Mouse (Mus musculus) left cerebral cortex, adult 2 months (tissue): ENCODE data around the gene Cog6. TPM values are rescaled to one million over a fixed set of nuclear protein-coding genes. Genes with fewer than 3 reads are reported as not detected.
A peak's percentile ranks its signal among the peaks of the same experiment; 100 is the strongest.

ENCODE experiments used
- DNase-seq, 2 experiments: peaks; one replicate each; pipeline ENCODE4 v3.0.0; 2021 to 2022; ENCODE audit warnings: low spot score in 2 of 2, mixed read lengths in 1 of 2; ENCODE audit errors: extremely low spot score in 1 of 2
- H3K27ac ChIP-seq: fragments of 200-600 bp; 2 replicates; pipeline ENCODE4 v1.8.1; 2022
- H3K4me3 ChIP-seq: fragments of 200-600 bp; 2 replicates; pipeline ENCODE4 v1.8.1; 2022
- CTCF ChIP-seq: fragments of 200-600 bp; IDR thresholded peaks from 2 replicates; pipeline ENCODE4 v1.8.1; 2022; ENCODE audit warnings: antibody characterized with exemption, mild to moderate bottlenecking, moderate library complexity
- intact Hi-C: fragments of 180-260 bp; cut with DNase I; formaldehyde crosslinking; loops from one replicate; pipeline ENCODE4 v1.15.1; 2025
- long read RNA-seq, 2 experiments: library from polyadenylated mRNA; stranded (forward); transcript quantifications; one replicate each; pipeline ENCODE4 v2.0.0; 2021; ENCODE audit warnings: borderline mapping rate in 2 of 2
- total RNA-seq, 2 experiments: library from RNA; stranded (reverse); gene quantifications; 2 replicates each; pipeline ENCODE4 v1.2.3; 2021

The Cog6 gene
- 10 to 100 TPM; 41.9 to 46.7 TPM for total RNA-seq
- long read RNA-seq, experiment 1, transcript Cog6-201 (19 exons, 3,182 nt), result major isoform, 51 of 69 reads
- long read RNA-seq, experiment 1, partial matches to known transcripts, result 2 of 69 reads
- long read RNA-seq, experiment 1, other reads (novel, unspliced or antisense), result 15 of 69 reads
- long read RNA-seq, experiment 2, transcript Cog6-201 (19 exons, 3,182 nt), result major isoform, 45 of 55 reads
- long read RNA-seq, experiment 2, partial matches to known transcripts, result 1 of 55 reads
- long read RNA-seq, experiment 2, other reads (novel, unspliced or antisense), result 9 of 55 reads

GRCm38 (mm10) chr3:53016436-53017340 is at the start of gene Cog6:
TSS of gene Cog6 (minus strand) at chr3:53017237.
- intact Hi-C loops, result loop anchor here (5.0 kb wide), 1 partner anchor 446 kb away; the partner anchor contains the start of genes Nhlrc3 and Proser1
- Histone ChIP-seq H3K4me3 (peak within 1 kb of the TSS; percentile 95), H3K27ac (peak within 1 kb of the TSS; percentile 89)
- TF ChIP-seq CTCF, result no peak
- DNase-seq, result peak; percentile 79 to 86

DNA sequence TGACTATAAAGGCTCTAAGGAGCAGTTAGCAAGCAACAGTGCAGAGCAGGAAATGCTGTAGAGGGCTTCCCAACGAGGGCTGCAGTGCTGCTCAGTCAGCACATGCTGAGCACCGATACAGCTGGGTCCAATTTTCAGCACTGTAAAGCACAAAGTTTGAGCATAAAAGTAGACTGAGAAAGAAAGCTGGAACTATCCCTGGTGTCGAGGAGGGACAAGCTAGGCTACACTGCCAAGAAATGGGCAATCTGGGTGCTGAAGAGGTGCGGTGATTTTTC is 49.0 kb upstream of the Cog6 start:
- intact Hi-C loops, result no loop called here
- no peak for DNase-seq
- TF ChIP-seq CTCF, result no peak
- Histone ChIP-seq H3K27ac (no peak overlapping the region), H3K4me3 (no peak overlapping the region)

DNA sequence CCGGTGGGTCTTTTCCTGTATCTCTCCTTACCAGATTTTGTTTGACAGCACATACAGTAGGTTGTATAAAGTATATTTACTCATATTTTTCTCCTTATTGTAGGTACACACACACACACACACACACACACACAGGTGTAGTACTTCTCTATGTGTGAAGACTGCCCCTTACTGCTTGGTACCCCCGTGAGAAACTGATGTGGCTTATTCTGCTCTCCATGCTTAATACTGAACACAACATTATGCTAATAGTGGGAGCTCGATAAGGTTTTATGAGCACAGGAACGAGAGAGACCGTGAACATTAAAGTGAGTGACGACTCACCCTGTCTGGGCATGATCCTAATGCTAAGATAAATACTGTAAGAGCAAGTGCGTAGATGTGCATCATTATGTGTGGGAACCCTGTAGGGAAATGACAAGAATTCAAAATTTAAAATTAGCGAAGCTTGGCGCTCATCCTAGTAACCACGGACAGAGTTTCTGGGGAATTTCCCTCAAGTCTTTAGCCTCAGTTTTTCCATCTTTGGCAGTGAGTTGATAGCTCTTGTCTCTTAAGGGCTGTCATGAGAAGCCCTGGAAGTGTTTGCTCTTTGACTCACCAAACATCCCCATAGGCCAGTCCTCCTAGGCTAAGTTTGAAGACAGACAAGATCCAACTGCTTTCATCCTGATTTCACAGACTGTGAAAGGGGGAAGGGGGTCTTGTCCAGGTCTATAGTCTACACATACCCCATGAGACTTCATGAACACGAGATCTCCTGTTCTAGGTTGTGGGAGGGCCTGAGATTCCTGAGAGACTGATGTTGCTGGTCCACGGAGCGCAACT is 48.4 kb upstream of the Cog6 start:
- intact Hi-C loops, result no loop called here
- no peak for DNase-seq
- no peak for TF ChIP-seq CTCF

GRCm38 (mm10) chr3:53063423-53064147 is 46.5 kb upstream of the Cog6 start:
- intact Hi-C loops, result no loop called here
- no peak for TF ChIP-seq CTCF
- no peak for DNase-seq

More for the DNA sequence above, 48.4 kb upstream of the Cog6 start:
- Histone ChIP-seq H3K27ac (no peak overlapping the region), H3K4me3 (no peak overlapping the region)

DNA sequence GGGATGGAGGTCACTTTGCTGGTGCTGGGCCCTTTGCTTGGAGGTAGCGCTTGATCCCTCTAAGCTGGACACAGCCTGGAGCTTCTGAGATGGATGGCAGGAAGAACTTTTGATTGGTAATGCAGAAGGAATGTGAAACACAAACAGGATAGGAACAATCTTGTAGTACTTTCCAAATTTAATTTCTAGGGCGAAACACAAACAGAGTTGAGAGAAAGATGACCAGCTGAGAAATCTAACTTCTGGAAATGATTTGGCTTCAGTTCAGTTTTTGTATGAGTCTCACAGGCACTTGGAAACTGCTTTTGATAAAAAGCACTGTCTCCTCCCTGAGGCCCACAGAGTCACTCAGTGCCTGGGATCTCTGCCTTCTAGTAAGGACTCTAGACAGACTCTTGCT is 42.9 kb upstream of the Cog6 start:
- intact Hi-C loops, result no loop called here
- H3K27ac ChIP-seq, result no peak overlapping the region
- DNase-seq, result no peak
- TF ChIP-seq CTCF, result no peak
- no peak overlapping the region for H3K4me3 ChIP-seq

More at GRCm38 (mm10) chr3:53063423-53064147, 46.5 kb upstream of the Cog6 start:
- H3K27ac ChIP-seq, result no peak overlapping the region
- no peak overlapping the region for H3K4me3 ChIP-seq

DNA sequence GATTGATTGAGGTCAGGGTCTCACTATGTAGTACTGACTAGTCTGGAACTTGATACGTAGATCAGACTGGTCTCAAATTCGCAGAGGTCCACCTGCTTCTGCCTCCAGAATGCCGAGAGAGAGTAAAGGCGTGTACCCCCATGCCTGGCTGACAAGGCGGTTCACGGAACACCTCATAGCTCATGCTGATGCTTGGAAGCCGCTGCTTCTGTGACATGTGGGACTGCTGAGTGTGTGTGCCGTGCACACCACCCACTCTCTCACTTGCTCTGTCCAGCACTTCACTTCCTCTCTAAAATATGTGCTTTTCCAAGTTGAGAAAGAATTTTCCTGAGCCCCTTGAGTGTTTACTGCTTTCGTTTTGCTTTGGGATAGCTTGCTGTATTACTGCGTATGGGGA is 39.4 kb upstream of the Cog6 start:
- TF ChIP-seq CTCF, result no peak
- no peak overlapping the region for H3K27ac ChIP-seq
- no peak overlapping the region for H3K4me3 ChIP-seq
- intact Hi-C loops, result no loop called here
- no peak for DNase-seq

- intact Hi-C loops, result loop anchor here (2.0 kb wide), 1 partner anchor 26 kb away; no protein-coding TSS in a partner anchor
- DNase-seq, result no peak
- no peak overlapping the region for H3K4me3 ChIP-seq
- no peak overlapping the region for H3K27ac ChIP-seq
- TF ChIP-seq CTCF, result no peak
Measured at GRCm38 (mm10) chr3:53052385-53052784, 35.3 kb upstream of the Cog6 start.

DNA sequence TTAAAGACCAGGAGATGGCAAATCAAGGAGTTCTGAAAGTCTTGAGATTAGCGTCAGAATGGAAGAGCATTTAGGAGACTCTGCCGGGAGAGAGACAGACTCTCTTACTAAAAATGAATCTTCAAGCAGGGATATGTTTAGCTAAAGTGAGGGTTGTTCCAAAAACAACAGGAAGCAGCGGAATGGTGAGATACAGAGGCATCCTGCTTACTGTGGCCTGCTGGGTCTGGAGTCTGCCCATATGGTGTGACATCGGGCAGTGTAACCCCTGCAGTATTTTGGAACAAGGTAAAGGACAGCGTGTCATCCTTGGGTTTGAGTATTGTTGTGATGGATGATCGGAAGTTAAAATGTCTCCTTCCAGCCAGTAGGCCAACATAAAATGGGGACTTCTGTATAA is 29.3 kb upstream of the Cog6 start:
- no peak for DNase-seq
- Histone ChIP-seq H3K4me3 (peak overlapping the region; percentile 3; the same call in 1 of the 2 replicates), H3K27ac (no peak overlapping the region)
- intact Hi-C loops, result no loop called here
- TF ChIP-seq CTCF, result no peak

DNA sequence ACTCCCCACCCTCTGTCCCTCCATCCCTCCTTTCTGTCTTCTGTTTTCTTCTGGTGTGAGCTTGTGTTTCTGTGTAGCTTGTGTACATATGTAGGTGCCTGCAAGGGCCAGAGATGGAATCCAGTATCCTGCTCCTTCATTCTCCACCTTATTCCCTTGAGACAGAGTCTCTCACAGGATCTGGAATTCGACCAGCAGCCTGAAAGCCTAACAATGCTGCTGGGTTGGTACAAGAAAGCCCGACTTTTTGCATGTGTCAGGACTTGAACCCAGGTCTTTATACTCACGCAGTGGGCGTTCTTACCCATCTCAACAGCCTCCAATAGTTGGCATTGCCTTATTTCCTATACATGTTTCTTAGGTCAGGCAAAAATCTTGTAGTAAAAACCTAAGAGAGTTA is 28.7 kb upstream of the Cog6 start:
- intact Hi-C loops, result no loop called here
- no peak for TF ChIP-seq CTCF
- no peak overlapping the region; the same call in 1 of the 2 replicates for H3K27ac ChIP-seq
- DNase-seq, result no peak
- no peak overlapping the region; the same call in 1 of the 2 replicates for H3K4me3 ChIP-seq

DNA sequence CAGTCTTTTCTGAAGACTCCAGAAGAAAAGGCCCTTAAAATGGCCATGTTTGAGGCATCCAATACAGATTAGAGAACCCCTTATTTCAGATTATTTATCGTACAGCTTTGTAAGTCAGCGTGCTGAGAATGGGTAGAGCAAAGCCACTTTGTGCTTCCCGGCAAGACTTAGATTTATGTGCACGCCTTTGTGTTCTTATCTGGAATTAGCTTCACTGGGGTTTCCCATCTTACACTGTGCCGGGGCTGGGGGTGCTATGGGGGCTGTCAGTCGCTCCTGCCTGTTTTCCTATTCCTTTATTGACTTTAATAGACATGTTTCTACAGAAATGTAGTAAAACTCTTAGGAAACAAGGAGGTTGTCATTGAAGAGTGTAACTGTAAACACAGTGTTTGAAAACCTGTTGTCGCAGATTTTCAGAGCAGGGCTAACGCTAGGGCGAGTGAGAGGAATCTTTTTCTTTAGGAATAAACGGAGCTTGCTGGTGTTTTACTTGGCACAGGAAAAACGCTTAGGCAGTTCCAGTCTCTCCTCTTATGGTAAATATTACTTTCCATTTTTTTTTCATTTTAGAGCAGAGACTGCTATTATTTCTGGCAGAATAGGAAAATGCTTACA is 27.8 kb upstream of the Cog6 start:
- Histone ChIP-seq H3K4me3 (peak overlapping the region; percentile 28), H3K27ac (no peak overlapping the region; the same call in 1 of the 2 replicates)
- intact Hi-C loops, result loop anchor here (5.0 kb wide), 2 partner anchors 208 to 268 kb away; no protein-coding TSS in a partner anchor
- DNase-seq, result no peak
- TF ChIP-seq CTCF, result no peak
